Mouse (Mus musculus): ENCODE data around the gene Lrrc18. TPM values are rescaled to one million over a fixed set of nuclear protein-coding genes. Genes with fewer than 3 reads are reported as not detected.

Gene Lrrc18
- 0.35 TPM in 1 of 2 replicates, not detected in the other for polyA plus RNA-seq (2014; fragmentation: Nextera tagmentation; extraction: Ambion mirVana)

- no peak within 1 kb of the TSS for H3K9ac ChIP-seq (ENCODE audit: low read length)
- no peaks in the 10 kb centered on the region; the same call in 1 of the 2 replicates for H3K4me1 ChIP-seq (replicated peaks; ENCODE audit: control insufficient read depth, insufficient read depth, low read length)
- WGBS: 94% methylated on average over 2 of the region's 2 CpGs
- no peaks in the 10 kb centered on the region for H3K27me3 ChIP-seq (ENCODE audit: control insufficient read depth, insufficient read depth, low read length)
- H3K4me2 ChIP-seq (ENCODE audit: low read depth, low read length, severe bottlenecking): no peak within 1 kb of the TSS
- no peak within 1 kb of the TSS for H3K4me3 ChIP-seq (ENCODE audit: low read depth, low read length)
- H3K9me3 ChIP-seq (ENCODE audit: control insufficient read depth, low read length): no peaks in the 10 kb centered on the region
- H3K27ac ChIP-seq (ENCODE audit: low read depth, low read length): no peak within 1 kb of the TSS
- DNase-seq (ENCODE audit: low spot score): no peak
- ATAC-seq (replicated peaks; ENCODE audit: low FRiP score): no peak
- no peaks in the 10 kb centered on the region for H3K36me3 ChIP-seq (ENCODE audit: control insufficient read depth, insufficient read depth, low read length)
Measured at GRCm38 (mm10) chr14:32991082-32991481, at the start of gene Lrrc18. TSS of gene Lrrc18 (plus strand) at chr14:32991382.

- H3K9me3 ChIP-seq (ENCODE audit: control insufficient read depth, low read length): no peaks in the 10 kb centered on the region
- H3K4me2 ChIP-seq (ENCODE audit: low read depth, low read length, severe bottlenecking): no peak overlapping the region
- no peaks in the 10 kb centered on the region for H3K27me3 ChIP-seq (ENCODE audit: control insufficient read depth, insufficient read depth, low read length)
- no peak overlapping the region for H3K4me3 ChIP-seq (ENCODE audit: low read depth, low read length)
- no peaks in the 10 kb centered on the region for H3K4me1 ChIP-seq (replicated peaks; ENCODE audit: control insufficient read depth, insufficient read depth, low read length)
- no peak overlapping the region for H3K9ac ChIP-seq (ENCODE audit: low read length)
- DNase-seq (ENCODE audit: low spot score): no peak
- H3K36me3 ChIP-seq (ENCODE audit: control insufficient read depth, insufficient read depth, low read length): no peaks in the 10 kb centered on the region
- 96% methylated on average over 2 of the region's 2 CpGs for WGBS
- ATAC-seq (replicated peaks; ENCODE audit: low FRiP score): no peak
- no peak overlapping the region for H3K27ac ChIP-seq (ENCODE audit: low read depth, low read length)
Measured at GRCm38 (mm10) chr14:32947512-32947911, 43.7 kb upstream of the Lrrc18 start.

- no peaks in the 10 kb centered on the region for H3K27me3 ChIP-seq (ENCODE audit: control insufficient read depth, insufficient read depth, low read length)
- ATAC-seq (replicated peaks; ENCODE audit: low FRiP score) (peak; percentile 65), DNase-seq (ENCODE audit: low spot score) (no peak)
- no peaks in the 10 kb centered on the region for H3K36me3 ChIP-seq (ENCODE audit: control insufficient read depth, insufficient read depth, low read length)
- WGBS: 61% methylated on average over 20 of the region's 20 CpGs
- H3K4me2 ChIP-seq (ENCODE audit: low read depth, low read length, severe bottlenecking): no peak overlapping the region
- H3K27ac ChIP-seq (ENCODE audit: low read depth, low read length): no peak overlapping the region
- no peaks in the 10 kb centered on the region for H3K9me3 ChIP-seq (ENCODE audit: control insufficient read depth, low read length)
- H3K4me3 ChIP-seq (ENCODE audit: low read depth, low read length): no peak overlapping the region
- H3K9ac ChIP-seq (ENCODE audit: low read length): no peak overlapping the region
- no peaks in the 10 kb centered on the region for H3K4me1 ChIP-seq (replicated peaks; ENCODE audit: control insufficient read depth, insufficient read depth, low read length)
Measured at GRCm38 (mm10) chr14:32950312-32951301, 40.6 kb upstream of the Lrrc18 start.

GRCm38 (mm10) chr14:32956486-32956885 lies 34.7 kb upstream of the Lrrc18 start:
- DNase-seq (ENCODE audit: low spot score) (no peak), ATAC-seq (replicated peaks; ENCODE audit: low FRiP score) (no peak)
- no peak overlapping the region for H3K9ac ChIP-seq (ENCODE audit: low read length)
- H3K9me3 ChIP-seq (ENCODE audit: control insufficient read depth, low read length): no peaks in the 10 kb centered on the region
- H3K27me3 ChIP-seq (ENCODE audit: control insufficient read depth, insufficient read depth, low read length): no peaks in the 10 kb centered on the region
- no peaks in the 10 kb centered on the region for H3K4me1 ChIP-seq (replicated peaks; ENCODE audit: control insufficient read depth, insufficient read depth, low read length)
- H3K27ac ChIP-seq (ENCODE audit: low read depth, low read length): no peak overlapping the region
- H3K4me3 ChIP-seq (ENCODE audit: low read depth, low read length): no peak overlapping the region
- 83% methylated on average over 8 of the region's 8 CpGs for WGBS
- H3K4me2 ChIP-seq (ENCODE audit: low read depth, low read length, severe bottlenecking): no peak overlapping the region
- H3K36me3 ChIP-seq (ENCODE audit: control insufficient read depth, insufficient read depth, low read length): no peaks in the 10 kb centered on the region

GRCm38 (mm10) chr14:32958671-32959070 lies 32.5 kb upstream of the Lrrc18 start:
- no peak overlapping the region for H3K4me3 ChIP-seq (ENCODE audit: low read depth, low read length)
- H3K4me1 ChIP-seq (replicated peaks; ENCODE audit: control insufficient read depth, insufficient read depth, low read length): no peaks in the 10 kb centered on the region
- no peaks in the 10 kb centered on the region for H3K27me3 ChIP-seq (ENCODE audit: control insufficient read depth, insufficient read depth, low read length)
- no peak overlapping the region for H3K9ac ChIP-seq (ENCODE audit: low read length)
- WGBS: 75% methylated on average over 8 of the region's 8 CpGs
- H3K9me3 ChIP-seq (ENCODE audit: control insufficient read depth, low read length): no peaks in the 10 kb centered on the region
- DNase-seq (ENCODE audit: low spot score) (peak; percentile 35), ATAC-seq (replicated peaks; ENCODE audit: low FRiP score) (no peak)
- H3K36me3 ChIP-seq (ENCODE audit: control insufficient read depth, insufficient read depth, low read length): no peaks in the 10 kb centered on the region
- H3K27ac ChIP-seq (ENCODE audit: low read depth, low read length): no peak overlapping the region
- H3K4me2 ChIP-seq (ENCODE audit: low read depth, low read length, severe bottlenecking): no peak overlapping the region

- Histone ChIP-seq H3K4me2 (ENCODE audit: low read depth, low read length, severe bottlenecking) (no peak overlapping the region), H3K9me3 (ENCODE audit: control insufficient read depth, low read length) (no peaks in the 10 kb centered on the region), H3K27ac (ENCODE audit: low read depth, low read length) (no peak overlapping the region), H3K36me3 (ENCODE audit: control insufficient read depth, insufficient read depth, low read length) (no peaks in the 10 kb centered on the region), H3K27me3 (ENCODE audit: control insufficient read depth, insufficient read depth, low read length) (no peaks in the 10 kb centered on the region), H3K4me3 (ENCODE audit: low read depth, low read length) (no peak overlapping the region), H3K4me1 (replicated peaks; ENCODE audit: control insufficient read depth, insufficient read depth, low read length) (no peaks in the 10 kb centered on the region), H3K9ac (ENCODE audit: low read length) (no peak overlapping the region)
- ATAC-seq (replicated peaks; ENCODE audit: low FRiP score): 0 out of 2 replicates have a peak, but pooled peaks have one; percentile 33
- WGBS: 36% methylated on average over 5 of the region's 5 CpGs
- DNase-seq (ENCODE audit: low spot score): peak; percentile 86
Measured at GRCm38 (mm10) chr14:32960481-32960880, 30.7 kb upstream of the Lrrc18 start.

GRCm38 (mm10) chr14:32964742-32965141 lies 26.4 kb upstream of the Lrrc18 start:
- Histone ChIP-seq H3K4me3 (ENCODE audit: low read depth, low read length) (no peak overlapping the region), H3K4me2 (ENCODE audit: low read depth, low read length, severe bottlenecking) (no peak overlapping the region), H3K9me3 (ENCODE audit: control insufficient read depth, low read length) (no peaks in the 10 kb centered on the region), H3K27me3 (ENCODE audit: control insufficient read depth, insufficient read depth, low read length) (no peaks in the 10 kb centered on the region), H3K36me3 (ENCODE audit: control insufficient read depth, insufficient read depth, low read length) (no peaks in the 10 kb centered on the region), H3K27ac (ENCODE audit: low read depth, low read length) (no peak overlapping the region), H3K9ac (ENCODE audit: low read length) (no peak overlapping the region), H3K4me1 (replicated peaks; ENCODE audit: control insufficient read depth, insufficient read depth, low read length) (no peaks in the 10 kb centered on the region)
- WGBS: 72% methylated on average over 10 of the region's 10 CpGs
- ATAC-seq (replicated peaks; ENCODE audit: low FRiP score): no peak
- peak; percentile 33 for DNase-seq (ENCODE audit: low spot score)

- Histone ChIP-seq H3K4me3 (ENCODE audit: low read depth, low read length) (no peak overlapping the region), H3K4me1 (replicated peaks; ENCODE audit: control insufficient read depth, insufficient read depth, low read length) (no peaks in the 10 kb centered on the region), H3K9me3 (ENCODE audit: control insufficient read depth, low read length) (no peaks in the 10 kb centered on the region), H3K27me3 (ENCODE audit: control insufficient read depth, insufficient read depth, low read length) (no peaks in the 10 kb centered on the region), H3K36me3 (ENCODE audit: control insufficient read depth, insufficient read depth, low read length) (no peaks in the 10 kb centered on the region), H3K27ac (ENCODE audit: low read depth, low read length) (no peak overlapping the region), H3K4me2 (ENCODE audit: low read depth, low read length, severe bottlenecking) (no peak overlapping the region), H3K9ac (ENCODE audit: low read length) (no peak overlapping the region)
- WGBS: 84% methylated on average over 9 of the region's 9 CpGs
- ATAC-seq (replicated peaks; ENCODE audit: low FRiP score): no peak
- no peak for DNase-seq (ENCODE audit: low spot score)
Measured at GRCm38 (mm10) chr14:32970700-32971099, 20.5 kb upstream of the Lrrc18 start.
